In genomic region chr2:6128136-6128805, GRCm38 (mm10) we compare ENCODE assay signal across 11 mouse cellular contexts. TPM values are rescaled to one million over a fixed set of nuclear protein-coding genes. Genes with fewer than 3 reads are reported as not detected.
DNase-seq lines count a peak whose midpoint lies in the region; ATAC-seq and TF ChIP-seq lines count a peak whose summit lies in the region.
"Had no signal": no experiment of that assay in that cellular context is flagged by ENCODE, and none has a peak within 500 bp of the region (broad histone marks: within the 10 kb centered on the region; RNA-seq: fewer than 3 reads in every experiment).

No protein-coding gene starts in this region.

- H3K4me1 ChIP-seq in megakaryocyte, embryonic 14.5 days, result peaks cover 85% of the 10 kb centered on the region
- peaks cover 21% of the 10 kb centered on the region for H3K4me1 ChIP-seq in heart, embryonic 13.5 days
- H3K4me1 ChIP-seq in liver, adult 2 months (ENCODE audit: control insufficient read depth, insufficient read depth, low read length), result peaks cover 28% of the 10 kb centered on the region
- no peaks in the 10 kb centered on the region for H3K4me1 ChIP-seq in stomach, embryonic 16.5 days (ENCODE audit: control insufficient read depth, insufficient read depth, low read length)

- no peak for TF ChIP-seq POLR2A in liver, adult 2 months (IDR thresholded peaks at IDR 0.05; ENCODE audit: extremely low read depth, insufficient read depth, low read length)

- H3K27me3 ChIP-seq in megakaryocyte, embryonic 14.5 days (replicated peaks), result no peaks in the 10 kb centered on the region
- 0 out of 2 replicates have a peak, but pooled peaks cover 6% of the 10 kb centered on the region for H3K27me3 ChIP-seq in heart, embryonic 13.5 days (replicated peaks)
- no peaks in the 10 kb centered on the region for H3K27me3 ChIP-seq in liver, adult 2 months (ENCODE audit: control insufficient read depth, insufficient read depth, low read length)
- H3K27me3 ChIP-seq in stomach, embryonic 16.5 days (ENCODE audit: control insufficient read depth, insufficient read depth, low read length), result 0 out of 2 replicates have a peak, but pooled peaks cover 5% of the 10 kb centered on the region

- H3K27ac ChIP-seq in heart, embryonic 13.5 days (replicated peaks), result no peak overlapping the region
- H3K27ac ChIP-seq in liver, adult 2 months (replicated peaks; ENCODE audit: insufficient read depth, low read depth, low read length), result peak overlapping the region; percentile 17
- no peak overlapping the region; the same call in 1 of the 2 replicates for H3K27ac ChIP-seq in stomach, embryonic 16.5 days (ENCODE audit: low read length)

- H3K36me3 ChIP-seq in megakaryocyte, embryonic 14.5 days (replicated peaks; ENCODE audit: low read length), result peaks cover 33% of the 10 kb centered on the region
- H3K36me3 ChIP-seq in heart, embryonic 13.5 days, result no peaks in the 10 kb centered on the region
- no peaks in the 10 kb centered on the region for H3K36me3 ChIP-seq in liver, adult 2 months (ENCODE audit: control insufficient read depth, insufficient read depth, low read length)
- no peaks in the 10 kb centered on the region for H3K36me3 ChIP-seq in stomach, embryonic 16.5 days (ENCODE audit: control insufficient read depth, insufficient read depth, low read length)

- no peaks in the 10 kb centered on the region for H3K9me3 ChIP-seq in megakaryocyte, embryonic 14.5 days
- no peaks in the 10 kb centered on the region for H3K9me3 ChIP-seq in heart, embryonic 13.5 days
- H3K9me3 ChIP-seq in stomach, embryonic 16.5 days (replicated peaks; ENCODE audit: control insufficient read depth, low read length), result no peaks in the 10 kb centered on the region

- 63% methylated on average over 11 of the region's 11 CpGs for WGBS in heart, embryonic 13.5 days
- 31% methylated on average over 11 of the region's 11 CpGs for WGBS in liver, adult 2 months
- WGBS in stomach, embryonic 16.5 days, result 72% methylated on average over 11 of the region's 11 CpGs

- ATAC-seq in megakaryocyte, adult 5-6 weeks (ENCODE audit: poor library complexity, severe bottlenecking), result no peak
- no peak for ATAC-seq in heart, embryonic 13.5 days (ENCODE audit: extremely low read depth, insufficient number of reproducible peaks, low FRiP score, low TSS enrichment)
- no peak for ATAC-seq in stomach, embryonic 16.5 days (ENCODE audit: insufficient read depth, low FRiP score)

- no peak overlapping the region for H3K9ac ChIP-seq in heart, embryonic 13.5 days
- peak overlapping the region; percentile 17; the same call in 1 of the 2 replicates for H3K9ac ChIP-seq in liver, adult 2 months (ENCODE audit: low read depth, low read length)
- H3K9ac ChIP-seq in stomach, embryonic 16.5 days (ENCODE audit: low read length), result 0 out of 2 replicates have a peak overlapping the region, but pooled peaks have one; percentile 13

- H3K4me2 ChIP-seq in heart, embryonic 13.5 days, result peak overlapping the region; percentile 90
- peak overlapping the region; percentile 68 for H3K4me2 ChIP-seq in stomach, embryonic 16.5 days (ENCODE audit: low read depth, low read length)

- H3K4me3 ChIP-seq in megakaryocyte, embryonic 14.5 days (replicated peaks), result peak overlapping the region; percentile 99
- peak overlapping the region; percentile 84 for H3K4me3 ChIP-seq in heart, embryonic 13.5 days
- H3K4me3 ChIP-seq in liver, adult 2 months (ENCODE audit: insufficient read depth, low read depth, low read length), result no peak overlapping the region
- H3K4me3 ChIP-seq in stomach, embryonic 16.5 days (replicated peaks; ENCODE audit: low read length), result peak overlapping the region; percentile 72

- TF ChIP-seq CTCF in liver, adult 2 months (IDR thresholded peaks at IDR 0.05; ENCODE audit: low read depth, low read length), result no peak

- peak; percentile 76 for DNase-seq in liver, adult 2 months (ENCODE audit: extremely low read depth, low read depth, low spot score)
- no peak for DNase-seq in layer of hippocampus, postnatal 14 days (ENCODE audit: low spot score in 2 of 2)
- no peak for DNase-seq in layer of hippocampus, postnatal 10 days (ENCODE audit: low spot score in 2 of 2)
- DNase-seq: cerebellum, adult 2 months; kidney, postnatal 14 days; midbrain, embryonic 14.5 days; thymus, postnatal 25 days had no signal

- peaks cover 26% of the 10 kb centered on the region; the same call in 1 of the 2 replicates for H3K79me2 ChIP-seq in liver, adult 2 months (ENCODE audit: control insufficient read depth, insufficient read depth, low read length)

RNA-seq across cellular contexts. Expression of gene Proser2, which starts 1.7 kb away (rescaled TPM):
- 104 and 151 TPM in 2 replicates for polyA plus RNA-seq in megakaryocyte, embryonic 14.5 days (2012; ENCODE audit: insufficient read depth, low replicate concordance)
- not detected in 2 replicates for total RNA-seq in megakaryocyte, adult 5-6 weeks (2015)
- 0.15 TPM in 1 of 2 replicates, not detected in the other for total RNA-seq in megakaryocyte, adult 5-6 weeks (2017)
- polyA plus RNA-seq in heart, embryonic 13.5 days (2015; fragmentation: Nextera tagmentation; extraction: Ambion mirVana), result 11.0 and 14.6 TPM in 2 replicates
- total RNA-seq in liver, adult 2 months (2014; rRNA removed), result 8.9 and 10.1 TPM in 2 replicates
- 20.0 and 30.6 TPM in 2 replicates for polyA plus RNA-seq in liver, adult 2 months (2012; rRNA removed)
- 29.0 and 34.5 TPM in 2 replicates for polyA plus RNA-seq in stomach, embryonic 16.5 days (2015; fragmentation: Nextera tagmentation; extraction: Ambion mirVana)
- total RNA-seq in layer of hippocampus, postnatal 14 days (2021), result 1 to 10 TPM; 3.8 TPM
- total RNA-seq in layer of hippocampus, postnatal 10 days (2021), result 1 to 10 TPM; 2.2 to 3.2 TPM
